24 mouse cellular contexts compared by ENCODE assay signal in genomic region chr3:122538851-122539250, GRCm38 (mm10).
DNase-seq lines count a peak whose midpoint lies in the region; ATAC-seq and TF ChIP-seq lines count a peak whose summit lies in the region.
"Had no signal": no experiment of that assay in that cellular context is flagged by ENCODE, and none has a peak within 500 bp of the region (broad histone marks: within the 10 kb centered on the region; RNA-seq: fewer than 3 reads in every experiment).

No protein-coding gene starts in this region.

- DNase-seq in kidney, adult 2 months = peak; percentile 82
- peak; percentile 44 for DNase-seq in kidney, postnatal 14 days
- DNase-seq in kidney, postnatal 25 days = no peak
- no peak for DNase-seq in stomach, postnatal 0 days (ENCODE audit: low spot score)
- no peak for DNase-seq in testis, postnatal 14 days (ENCODE audit: low spot score)
- DNase-seq: adrenal gland, adult 8-10 months; adrenal gland, postnatal 25 days; cerebellum, adult 18-20 months; cerebellum, adult 9-10 months; cerebellum, postnatal 14 days; gastrocnemius, postnatal 10 days; gastrocnemius, postnatal 36 days; heart, postnatal 10 days; heart, postnatal 36 days had no signal

- no peak for TF ChIP-seq CTCF in kidney, adult 2 months (conservative IDR thresholded peaks at IDR 0.05; ENCODE audit: insufficient read depth, insufficient read length, low read depth, low read length)
- no peak for TF ChIP-seq CTCF in stomach, postnatal 0 days (IDR thresholded peaks at IDR 0.05; ENCODE audit: low read depth)

- H3K4me2 ChIP-seq in kidney, embryonic 14.5 days (replicated peaks; ENCODE audit: low read depth, low read length) = no peak overlapping the region
- H3K4me2 ChIP-seq in stomach, postnatal 0 days (replicated peaks; ENCODE audit: low read depth) = no peak overlapping the region
- H3K4me2 ChIP-seq: forebrain, embryonic 13.5 days; heart, embryonic 12.5 days; heart, embryonic 15.5 days; hindbrain, embryonic 13.5 days had no signal

- H3K27me3 ChIP-seq in kidney, adult 2 months (replicated peaks; ENCODE audit: control insufficient read depth, insufficient read depth, low read length) = no peaks in the 10 kb centered on the region
- H3K27me3 ChIP-seq in kidney, embryonic 14.5 days (ENCODE audit: control insufficient read depth, insufficient read depth, low read length) = no peaks in the 10 kb centered on the region
- no peaks in the 10 kb centered on the region for H3K27me3 ChIP-seq in stomach, postnatal 0 days (ENCODE audit: control insufficient read depth, insufficient read depth, low read length)
- H3K27me3 ChIP-seq: forebrain, embryonic 13.5 days; heart, embryonic 12.5 days; heart, embryonic 15.5 days; hindbrain, embryonic 13.5 days had no signal

- no peak overlapping the region for H3K27ac ChIP-seq in kidney, adult 2 months (ENCODE audit: insufficient read depth, low read depth, low read length)
- no peak overlapping the region for H3K27ac ChIP-seq in kidney, embryonic 14.5 days (ENCODE audit: low read depth, low read length)
- no peak overlapping the region for H3K27ac ChIP-seq in stomach, postnatal 0 days (replicated peaks)
- H3K27ac ChIP-seq: forebrain, embryonic 10.5 days; forebrain, embryonic 13.5 days; heart, embryonic 15.5 days; hindbrain, embryonic 10.5 days; hindbrain, embryonic 13.5 days had no signal

- no peaks in the 10 kb centered on the region for H3K9me3 ChIP-seq in kidney, embryonic 14.5 days (ENCODE audit: control insufficient read depth, low read length)
- no peaks in the 10 kb centered on the region for H3K9me3 ChIP-seq in stomach, postnatal 0 days (ENCODE audit: control insufficient read depth, low read length)
- H3K9me3 ChIP-seq: forebrain, embryonic 10.5 days; forebrain, embryonic 13.5 days; heart, embryonic 12.5 days; heart, embryonic 15.5 days; hindbrain, embryonic 10.5 days; hindbrain, embryonic 13.5 days had no signal

- no peak overlapping the region for H3K9ac ChIP-seq in kidney, embryonic 14.5 days (ENCODE audit: low read depth, low read length)
- H3K9ac ChIP-seq in stomach, postnatal 0 days (ENCODE audit: low read length) = no peak overlapping the region
- H3K9ac ChIP-seq: forebrain, embryonic 13.5 days; heart, embryonic 12.5 days; heart, embryonic 15.5 days; hindbrain, embryonic 13.5 days had no signal

- H3K36me3 ChIP-seq in kidney, adult 2 months (ENCODE audit: control insufficient read depth, insufficient read depth, low read length) = peaks cover 10% of the 10 kb centered on the region
- peaks cover 63% of the 10 kb centered on the region for H3K36me3 ChIP-seq in kidney, embryonic 14.5 days (ENCODE audit: control insufficient read depth, insufficient read depth, low read length)
- peaks cover 17% of the 10 kb centered on the region for H3K36me3 ChIP-seq in stomach, postnatal 0 days (ENCODE audit: control insufficient read depth, insufficient read depth, low read length)

- peaks cover 7% of the 10 kb centered on the region; the same call in 1 of the 2 replicates for H3K4me1 ChIP-seq in kidney, adult 2 months (ENCODE audit: control insufficient read depth, insufficient read depth, low read length)
- H3K4me1 ChIP-seq in kidney, embryonic 14.5 days (ENCODE audit: control insufficient read depth, insufficient read depth, low read length) = no peaks in the 10 kb centered on the region
- H3K4me1 ChIP-seq in stomach, postnatal 0 days (replicated peaks; ENCODE audit: control insufficient read depth, insufficient read depth) = no peaks in the 10 kb centered on the region
- H3K4me1 ChIP-seq: forebrain, embryonic 10.5 days; forebrain, embryonic 13.5 days; heart, embryonic 15.5 days; hindbrain, embryonic 10.5 days; hindbrain, embryonic 13.5 days had no signal

- no peak for TF ChIP-seq POLR2A in kidney, adult 2 months (IDR thresholded peaks at IDR 0.05; ENCODE audit: low read depth, low read length)

- TF ChIP-seq EP300 in stomach, postnatal 0 days (optimal IDR thresholded peaks at IDR 0.05) = no peak

- no peak overlapping the region for H3K4me3 ChIP-seq in kidney, adult 2 months (ENCODE audit: insufficient read depth, low read depth, low read length)
- H3K4me3 ChIP-seq in kidney, embryonic 14.5 days (ENCODE audit: low read length) = no peak overlapping the region
- H3K4me3 ChIP-seq in stomach, postnatal 0 days (ENCODE audit: low read depth, low read length) = no peak overlapping the region
- H3K4me3 ChIP-seq: forebrain, embryonic 10.5 days; forebrain, embryonic 13.5 days; heart, embryonic 12.5 days; heart, embryonic 15.5 days; hindbrain, embryonic 10.5 days; hindbrain, embryonic 13.5 days had no signal

- ATAC-seq in kidney, embryonic 14.5 days (ENCODE audit: low FRiP score, low TSS enrichment) = no peak
- ATAC-seq in stomach, postnatal 0 days (ENCODE audit: low FRiP score, low TSS enrichment) = peak; percentile 69; the same call in 1 of the 2 replicates
- ATAC-seq: CD4-positive, CD25-positive, alpha-beta regulatory T cell, adult 4 months; forebrain, embryonic 13.5 days; forebrain, embryonic 16.5 days; hindbrain, embryonic 16.5 days had no signal

- WGBS in kidney, adult 2 months = 57% methylated on average over 2 of the region's 2 CpGs
- 76% methylated on average over 2 of the region's 2 CpGs for WGBS in kidney, embryonic 14.5 days
- 43% methylated on average over 2 of the region's 2 CpGs for WGBS in stomach, postnatal 0 days

Comparison
In these comparisons a context has a peak if more than half of its experiments do, and no peak if none do; other contexts are left out.
1. DNase-seq: peak in kidney, adult 2 months (single experiment) and kidney, postnatal 14 days (single experiment); none in kidney, postnatal 25 days (0 of 2), stomach, postnatal 0 days (single experiment) and testis, postnatal 14 days (single experiment).